Mouse (Mus musculus) bone marrow macrophage, adult 2 months (primary cell): ENCODE data around the gene Map3k5.

Experiments used
- CTCF ChIP-seq: IDR thresholded peaks from 2 replicates; pipeline ENCODE4 v1.5.1; 2012; ENCODE audit warnings: low read depth, mild to moderate bottlenecking, low read length, moderate library complexity
- POLR2A ChIP-seq: IDR thresholded peaks from 2 replicates; pipeline ENCODE4 v1.6.1; 2012; ENCODE audit warnings: mild to moderate bottlenecking, low read depth, low read length, borderline replicate concordance

- TF ChIP-seq CTCF (no peak), POLR2A (no peak)
Observed at GRCm38 (mm10) chr10:19910516-19910915, 23.8 kb upstream of the Map3k5 start.
